Mouse (Mus musculus) brain, embryonic 14.5 days (tissue): ENCODE measurements around the gene E2f6.

Experiments
- CTCF ChIP-seq: fragments of 200-500 bp; IDR thresholded peaks from 2 replicates; pipeline ENCODE4 v1.5.1; 2012; ENCODE audit warnings: inconsistent platforms, mild to moderate bottlenecking, moderate library complexity, borderline replicate concordance; ENCODE audit not compliant: insufficient read depth, insufficient read length; ENCODE audit errors: extremely low read depth
- POLR2A ChIP-seq: fragments of 200-500 bp; IDR thresholded peaks from 2 replicates; pipeline ENCODE4 v1.6.1; 2012; ENCODE audit warnings: mild to moderate bottlenecking, inconsistent platforms, borderline replicate concordance; ENCODE audit not compliant: poor library complexity, insufficient read depth, insufficient read length, severe bottlenecking; ENCODE audit errors: extremely low read depth

DNA sequence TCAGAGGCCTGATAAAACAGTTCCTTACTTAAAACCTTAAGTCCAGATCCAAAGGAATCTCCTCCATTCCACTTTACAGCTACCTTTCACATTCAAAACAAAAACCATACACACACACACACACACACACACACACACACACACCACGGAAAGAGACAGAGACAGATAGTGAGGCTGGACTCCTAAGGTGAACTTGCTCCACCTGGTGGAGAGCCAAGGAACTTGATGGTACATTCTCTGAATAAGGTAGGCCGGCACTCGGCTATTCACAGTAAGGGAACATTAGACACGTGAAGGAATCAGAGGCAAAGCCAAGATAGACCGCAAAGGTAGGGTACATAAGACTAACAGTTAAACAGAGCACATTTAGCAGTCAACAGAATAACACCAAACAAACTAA is 5.3 kb upstream of the E2f6 start:
- TF ChIP-seq CTCF, result peak; percentile 78; the same call in 1 of the 2 replicates
- TF ChIP-seq POLR2A, result no peak
